Mouse (Mus musculus) neural tube, embryonic 15.5 days (tissue): ENCODE results near the gene Kcne3. TPM values are rescaled to one million over a fixed set of nuclear protein-coding genes. Genes with fewer than 3 reads are reported as not detected.

ENCODE experiments used
- ATAC-seq: fragments of 200-750 bp; cut with Nextera tagmentation; 2 replicates; pipeline ENCODE4 v1.8.0; 2017; ENCODE audit warnings: mild to moderate bottlenecking, moderate TSS enrichment, moderate library complexity; ENCODE audit not compliant: low FRiP score
- H3K27ac ChIP-seq: fragments of 300-500 bp; sonication (generic); replicated peaks from 2 replicates; pipeline ENCODE4 v1.5.1; 2015; ENCODE audit warnings: mild to moderate bottlenecking, inconsistent platforms
- H3K27me3 ChIP-seq: fragments of 300-500 bp; sonication (generic); replicated peaks from 2 replicates; pipeline ENCODE4 v1.6.1; 2015; ENCODE audit warnings: inconsistent platforms
- H3K36me3 ChIP-seq: fragments of 300-500 bp; sonication (generic); 2 replicates; pipeline ENCODE4 v1.6.1; 2015; ENCODE audit warnings: inconsistent platforms
- H3K4me1 ChIP-seq: fragments of 300-500 bp; sonication (generic); 2 replicates; pipeline ENCODE4 v1.6.1; 2015; ENCODE audit warnings: inconsistent platforms
- H3K4me2 ChIP-seq: fragments of 300-500 bp; sonication (generic); 2 replicates; pipeline ENCODE4 v1.6.1; 2015; ENCODE audit warnings: inconsistent platforms, mild to moderate bottlenecking, moderate library complexity
- H3K4me3 ChIP-seq: fragments of 300-500 bp; sonication (generic); replicated peaks from 2 replicates; pipeline ENCODE4 v1.5.1; 2015; ENCODE audit warnings: mild to moderate bottlenecking, inconsistent platforms
- H3K9ac ChIP-seq: fragments of 300-500 bp; sonication (generic); replicated peaks from 2 replicates; pipeline ENCODE4 v1.6.1; 2015; ENCODE audit warnings: mild to moderate bottlenecking, inconsistent platforms
- H3K9me3 ChIP-seq: fragments of 300-500 bp; sonication (generic); replicated peaks from 2 replicates; pipeline ENCODE4 v1.6.1; 2016; ENCODE audit warnings: inconsistent platforms
- WGBS: fragments of 180-500 bp; shearing (Covaris S2); methylation state at CpG from one replicate; pipeline ENCODE4 v1.1.7; 2015; ENCODE audit warnings: mixed read lengths; 5-methylcytosine and 5-hydroxymethylcytosine counted together
- polyA plus RNA-seq: library from polyadenylated mRNA; unstranded; fragments of >200 nt; fragmentation: Nextera tagmentation; extraction: Ambion mirVana; gene quantifications from 2 replicates; pipeline ENCODE4 v1.2.1, GENCODE M21; 2015

Kcne3 gene
- 0.99 and 6.4 TPM in 2 replicates for polyA plus RNA-seq

- no peak within 1 kb of the TSS for H3K4me2 ChIP-seq
- no peak within 1 kb of the TSS for H3K9ac ChIP-seq
- H3K27me3 ChIP-seq: peaks cover 41% of the 10 kb centered on the region
- H3K9me3 ChIP-seq: no peaks in the 10 kb centered on the region
- no peak within 1 kb of the TSS for H3K4me3 ChIP-seq
- H3K4me1 ChIP-seq: peaks cover 16% of the 10 kb centered on the region
- no peak for ATAC-seq
- H3K27ac ChIP-seq: no peak within 1 kb of the TSS
- 84% methylated on average over 3 of the region's 3 CpGs for WGBS
- H3K36me3 ChIP-seq: no peaks in the 10 kb centered on the region
These were observed at the start of gene Kcne3 for GRCm38 (mm10) chr7:100176269-100176668. Kcne3 (plus strand) TSS chr7:100176502.

- H3K27ac ChIP-seq: no peak overlapping the region
- H3K36me3 ChIP-seq: no peaks in the 10 kb centered on the region
- H3K4me1 ChIP-seq: 0 out of 2 replicates have a peak, but pooled peaks cover 8% of the 10 kb centered on the region
- H3K4me2 ChIP-seq: no peak overlapping the region
- H3K9me3 ChIP-seq: no peaks in the 10 kb centered on the region
- no peak for ATAC-seq
- WGBS: 89% methylated on average over 7 of the region's 7 CpGs
- H3K4me3 ChIP-seq: no peak overlapping the region
- H3K27me3 ChIP-seq: no peaks in the 10 kb centered on the region
- H3K9ac ChIP-seq: no peak overlapping the region
These were observed 49.8 kb upstream of the Kcne3 start for GRCm38 (mm10) chr7:100126514-100126913.

GRCm38 (mm10) chr7:100128262-100129041 lies 47.9 kb upstream of the Kcne3 start:
- H3K4me1 ChIP-seq: no peaks in the 10 kb centered on the region
- H3K9ac ChIP-seq: no peak overlapping the region
- ATAC-seq: no peak
- H3K4me3 ChIP-seq: no peak overlapping the region
- 89% methylated on average over 7 of the region's 7 CpGs for WGBS
- no peaks in the 10 kb centered on the region for H3K9me3 ChIP-seq
- H3K4me2 ChIP-seq: no peak overlapping the region
- H3K27ac ChIP-seq: no peak overlapping the region
- no peaks in the 10 kb centered on the region for H3K27me3 ChIP-seq
- H3K36me3 ChIP-seq: no peaks in the 10 kb centered on the region

GRCm38 (mm10) chr7:100130592-100130991 lies 45.7 kb upstream of the Kcne3 start:
- Histone ChIP-seq H3K27ac (no peak overlapping the region), H3K27me3 (no peaks in the 10 kb centered on the region), H3K9ac (no peak overlapping the region), H3K36me3 (no peaks in the 10 kb centered on the region), H3K4me1 (no peaks in the 10 kb centered on the region), H3K4me3 (no peak overlapping the region), H3K9me3 (no peaks in the 10 kb centered on the region), H3K4me2 (no peak overlapping the region)
- no peak for ATAC-seq
- WGBS: 24% methylated on average over 6 of the region's 6 CpGs

GRCm38 (mm10) chr7:100132379-100132778 lies 43.9 kb upstream of the Kcne3 start:
- Histone ChIP-seq H3K4me1 (no peaks in the 10 kb centered on the region), H3K4me2 (no peak overlapping the region), H3K4me3 (no peak overlapping the region), H3K27ac (no peak overlapping the region), H3K36me3 (no peaks in the 10 kb centered on the region), H3K27me3 (no peaks in the 10 kb centered on the region), H3K9ac (no peak overlapping the region), H3K9me3 (no peaks in the 10 kb centered on the region)
- WGBS: 74% methylated on average over 1 of the region's 1 CpGs
- no peak for ATAC-seq

GRCm38 (mm10) chr7:100137038-100137437 lies 39.3 kb upstream of the Kcne3 start:
- Histone ChIP-seq H3K4me1 (no peaks in the 10 kb centered on the region), H3K9ac (no peak overlapping the region), H3K9me3 (no peaks in the 10 kb centered on the region), H3K36me3 (no peaks in the 10 kb centered on the region), H3K4me3 (no peak overlapping the region), H3K4me2 (no peak overlapping the region), H3K27ac (no peak overlapping the region), H3K27me3 (no peaks in the 10 kb centered on the region)
- 85% methylated on average over 9 of the region's 9 CpGs for WGBS
- ATAC-seq: no peak

GRCm38 (mm10) chr7:100138075-100138474 lies 38.2 kb upstream of the Kcne3 start:
- no peak overlapping the region for H3K4me3 ChIP-seq
- H3K9ac ChIP-seq: no peak overlapping the region
- no peak overlapping the region for H3K27ac ChIP-seq
- no peak overlapping the region for H3K4me2 ChIP-seq
- no peaks in the 10 kb centered on the region for H3K4me1 ChIP-seq
- ATAC-seq: no peak
- H3K36me3 ChIP-seq: no peaks in the 10 kb centered on the region
- WGBS: 96% methylated on average over 4 of the region's 4 CpGs
- H3K9me3 ChIP-seq: no peaks in the 10 kb centered on the region
- H3K27me3 ChIP-seq: no peaks in the 10 kb centered on the region

GRCm38 (mm10) chr7:100140591-100140990 lies 35.7 kb upstream of the Kcne3 start:
- Histone ChIP-seq H3K4me2 (no peak overlapping the region), H3K4me1 (no peaks in the 10 kb centered on the region), H3K4me3 (no peak overlapping the region), H3K27ac (no peak overlapping the region), H3K9me3 (no peaks in the 10 kb centered on the region), H3K9ac (no peak overlapping the region), H3K27me3 (no peaks in the 10 kb centered on the region), H3K36me3 (no peaks in the 10 kb centered on the region)
- ATAC-seq: no peak
- WGBS: 70% methylated on average over 1 of the region's 1 CpGs

- Histone ChIP-seq H3K4me2 (no peak overlapping the region), H3K36me3 (no peaks in the 10 kb centered on the region), H3K27me3 (no peaks in the 10 kb centered on the region), H3K9ac (no peak overlapping the region), H3K27ac (no peak overlapping the region), H3K4me1 (no peaks in the 10 kb centered on the region), H3K4me3 (no peak overlapping the region), H3K9me3 (no peaks in the 10 kb centered on the region)
- ATAC-seq: no peak
- WGBS: 94% methylated on average over 4 of the region's 4 CpGs
These were observed 27.7 kb upstream of the Kcne3 start for GRCm38 (mm10) chr7:100148586-100148985.

GRCm38 (mm10) chr7:100150086-100150485 lies 26.2 kb upstream of the Kcne3 start:
- no peaks in the 10 kb centered on the region for H3K9me3 ChIP-seq
- no peak for ATAC-seq
- no peak overlapping the region for H3K27ac ChIP-seq
- no peak overlapping the region for H3K4me3 ChIP-seq
- no peak overlapping the region for H3K9ac ChIP-seq
- no peaks in the 10 kb centered on the region for H3K27me3 ChIP-seq
- WGBS: 47% methylated on average over 10 of the region's 10 CpGs
- H3K4me1 ChIP-seq: no peaks in the 10 kb centered on the region
- H3K36me3 ChIP-seq: no peaks in the 10 kb centered on the region
- H3K4me2 ChIP-seq: no peak overlapping the region

GRCm38 (mm10) chr7:100150626-100151025 lies 25.7 kb upstream of the Kcne3 start:
- Histone ChIP-seq H3K27ac (no peak overlapping the region), H3K27me3 (no peaks in the 10 kb centered on the region), H3K36me3 (no peaks in the 10 kb centered on the region), H3K9ac (no peak overlapping the region), H3K9me3 (no peaks in the 10 kb centered on the region), H3K4me1 (no peaks in the 10 kb centered on the region), H3K4me3 (no peak overlapping the region), H3K4me2 (no peak overlapping the region)
- no peak for ATAC-seq
- 83% methylated on average over 11 of the region's 11 CpGs for WGBS

GRCm38 (mm10) chr7:100157669-100158068 lies 18.6 kb upstream of the Kcne3 start:
- H3K4me1 ChIP-seq: peaks cover 8% of the 10 kb centered on the region
- ATAC-seq: no peak
- no peak overlapping the region for H3K9ac ChIP-seq
- no peaks in the 10 kb centered on the region for H3K9me3 ChIP-seq
- H3K4me2 ChIP-seq: no peak overlapping the region
- no peaks in the 10 kb centered on the region for H3K27me3 ChIP-seq
- 75% methylated on average over 4 of the region's 4 CpGs for WGBS
- no peak overlapping the region for H3K4me3 ChIP-seq
- H3K27ac ChIP-seq: no peak overlapping the region
- H3K36me3 ChIP-seq: no peaks in the 10 kb centered on the region
